Mouse (Mus musculus) liver, postnatal 0 days (tissue): ENCODE measurements at regions not wholly inside any gene's neighbourhood (a gene's known extent, or its start where the extent isn't known, plus 50 kb on each side); places are given as distances from the start of the nearest gene placed in this dataset.

Experiments
- CTCF ChIP-seq: sonication (generic); IDR thresholded peaks from 2 replicates; pipeline ENCODE4 v1.5.1; 2016; ENCODE audit warnings: antibody characterized with exemption, low read depth
- EP300 ChIP-seq: IDR thresholded peaks from 2 replicates; pipeline ENCODE4 v1.6.1; 2016; ENCODE audit warnings: antibody characterized with exemption, low read depth, mild to moderate bottlenecking

DNA sequence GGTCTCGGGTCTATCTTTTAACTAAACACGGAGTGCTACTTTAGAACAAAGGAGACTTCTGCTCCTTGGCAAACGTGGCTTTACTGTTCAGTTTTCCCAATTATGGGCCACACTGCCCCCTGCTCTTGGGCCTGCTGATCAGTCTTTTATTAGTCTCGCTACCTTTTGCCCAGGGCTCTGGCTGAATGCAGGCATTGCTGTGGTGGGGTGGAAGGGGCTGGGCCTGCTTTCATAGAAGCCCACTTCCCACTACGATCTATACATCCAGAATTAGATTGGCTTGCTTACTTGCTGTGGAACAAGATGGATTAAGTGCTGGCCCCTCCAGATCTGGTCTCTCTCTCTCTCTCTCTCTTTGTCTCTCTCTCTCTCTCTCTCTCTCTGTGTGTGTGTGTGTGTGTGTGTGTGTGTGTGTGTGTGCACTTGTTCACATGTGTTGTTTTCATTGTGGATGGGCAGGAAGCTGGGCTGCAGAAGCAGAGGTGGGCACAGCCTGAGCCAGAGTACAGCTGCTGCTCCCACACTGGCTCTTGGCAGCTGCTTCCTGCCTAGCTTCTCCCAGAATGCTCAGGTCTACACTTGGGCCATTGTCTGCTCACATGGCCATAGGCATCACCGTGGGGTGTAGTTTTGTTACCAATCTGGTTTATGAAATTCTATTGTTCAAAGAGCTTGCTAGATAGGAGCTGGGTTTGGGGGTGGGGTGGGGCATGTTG is 241.8 kb upstream of the Gm10131 start:
- no peak for TF ChIP-seq CTCF
- no peak for TF ChIP-seq EP300
